Mouse (Mus musculus) frontal cortex, adult 2 months (tissue): ENCODE data around the gene Txndc9. TPM values are rescaled to one million over a fixed set of nuclear protein-coding genes. Genes with fewer than 3 reads are reported as not detected.

ENCODE experiments used
- DNase-seq, 2 experiments: peaks; one replicate each; pipeline ENCODE4 v3.0.0; 2022; ENCODE audit warnings: low spot score in 1 of 2; ENCODE audit errors: extremely low spot score in 1 of 2
- polyA plus RNA-seq: library from polyadenylated mRNA; depleted of rRNA; stranded (reverse); fragments of >200 nt; gene quantifications from 2 replicates; pipeline ENCODE4 v1.2.3, GENCODE M21; 2012; rRNA removed

The Txndc9 gene
- polyA plus RNA-seq: 44.6 and 48.4 TPM in 2 replicates

- DNase-seq: peak; percentile 93 to 97
Measured at GRCm38 (mm10) chr1:37997867-37998266, at the start of gene Txndc9, which contains the start of gene Eif5b. TSS of gene Txndc9 (minus strand) at chr1:37997893. TSS of gene Eif5b (plus strand) at chr1:37998010.

GRCm38 (mm10) chr1:38038898-38039297, 41.2 kb upstream of the Txndc9 start:
- DNase-seq: no peak

- no peak for DNase-seq
Measured at GRCm38 (mm10) chr1:38037375-38037774, 39.7 kb upstream of the Txndc9 start.

GRCm38 (mm10) chr1:38035521-38035920, 37.8 kb upstream of the Txndc9 start:
- DNase-seq: no peak

- DNase-seq: no peak
Measured at GRCm38 (mm10) chr1:38031391-38031790, 33.7 kb upstream of the Txndc9 start.

- DNase-seq: no peak
Measured at GRCm38 (mm10) chr1:38027301-38027700, 29.6 kb upstream of the Txndc9 start.

GRCm38 (mm10) chr1:38014551-38015203, 17.0 kb upstream of the Txndc9 start:
- DNase-seq: no peak

- no peak for DNase-seq
Measured at GRCm38 (mm10) chr1:38012509-38012908, 14.8 kb upstream of the Txndc9 start.

- no peak for DNase-seq
Measured at GRCm38 (mm10) chr1:38012104-38012503, 14.4 kb upstream of the Txndc9 start.

- no peak for DNase-seq
Measured at GRCm38 (mm10) chr1:38011647-38012046, 14.0 kb upstream of the Txndc9 start.

GRCm38 (mm10) chr1:38006741-38007140, 9.0 kb upstream of the Txndc9 start:
- no peak for DNase-seq

GRCm38 (mm10) chr1:38003046-38003445, 5.4 kb upstream of the Txndc9 start:
- DNase-seq: no peak

GRCm38 (mm10) chr1:38001956-38002355, 4.3 kb upstream of the Txndc9 start:
- DNase-seq: no peak

GRCm38 (mm10) chr1:38000844-38001243, 3.2 kb upstream of the Txndc9 start:
- DNase-seq: no peak

GRCm38 (mm10) chr1:37999552-37999951, 1.9 kb upstream of the Txndc9 start:
- no peak for DNase-seq

- no peak for DNase-seq
Measured at GRCm38 (mm10) chr1:37998371-37999199, 892 bp upstream of the Txndc9 start.

- peak; percentile 99 for DNase-seq
Measured at GRCm38 (mm10) chr1:37996877-37997484, 712 bp downstream of the Txndc9 start.

GRCm38 (mm10) chr1:37996226-37996625, 1.5 kb downstream of the Txndc9 start:
- DNase-seq: no peak

- no peak for DNase-seq
Measured at GRCm38 (mm10) chr1:37987856-37988255, 9.8 kb downstream of the Txndc9 start.

GRCm38 (mm10) chr1:37985764-37986323, 11.8 kb downstream of the Txndc9 start:
- peak in 1 of 2 experiments; percentile 61 for DNase-seq

- DNase-seq: no peak
Measured at GRCm38 (mm10) chr1:37984326-37984725, 13.4 kb downstream of the Txndc9 start.
